Mouse (Mus musculus): ENCODE results near the gene Prr7.
A peak's percentile ranks its signal among the peaks of the same experiment; 100 is the strongest.

The Prr7 gene

DNA sequence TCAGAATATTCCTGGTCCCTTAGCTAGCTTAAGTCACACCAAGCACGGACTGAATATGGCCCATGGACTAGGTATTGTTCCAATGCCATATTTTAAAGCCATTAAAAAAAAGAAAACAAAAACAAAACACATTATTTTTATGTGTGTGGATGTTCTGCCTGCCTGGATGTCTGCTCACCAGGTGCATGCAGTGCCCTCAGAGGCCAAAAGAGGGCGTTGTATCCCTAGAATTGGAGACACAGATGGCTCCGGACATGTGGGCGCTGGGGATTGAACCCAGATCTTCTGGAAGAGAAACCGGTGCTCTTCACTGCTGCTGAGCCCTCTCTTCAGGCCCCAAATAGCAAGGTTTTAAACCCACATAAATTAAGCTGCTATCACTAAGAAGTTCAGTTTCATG lies 14.0 kb downstream of the Prr7 start:
- peak in 1 of 2 experiments; percentile 68 for DNase-seq

DNA sequence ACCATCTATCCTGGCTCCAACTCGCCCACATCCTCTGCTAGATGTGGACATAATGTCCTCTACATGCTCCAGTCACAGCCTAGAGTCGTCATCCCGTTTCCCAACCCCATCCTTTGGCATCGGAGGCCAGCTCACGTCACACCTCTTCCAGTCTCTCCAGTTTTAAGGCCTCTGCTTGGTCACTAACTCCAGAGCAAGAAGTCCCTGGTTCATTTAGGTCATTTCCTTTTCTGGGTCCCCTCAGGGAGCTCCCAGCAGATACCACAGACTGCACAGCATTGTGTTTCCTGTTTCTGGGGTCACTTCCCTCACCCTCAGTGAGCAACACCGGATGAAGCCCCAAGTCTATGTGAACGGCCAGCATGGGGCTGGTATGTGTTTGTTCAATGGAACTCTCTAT lies 14.9 kb downstream of the Prr7 start:
- peak; percentile 34 to 46 for DNase-seq

DNA sequence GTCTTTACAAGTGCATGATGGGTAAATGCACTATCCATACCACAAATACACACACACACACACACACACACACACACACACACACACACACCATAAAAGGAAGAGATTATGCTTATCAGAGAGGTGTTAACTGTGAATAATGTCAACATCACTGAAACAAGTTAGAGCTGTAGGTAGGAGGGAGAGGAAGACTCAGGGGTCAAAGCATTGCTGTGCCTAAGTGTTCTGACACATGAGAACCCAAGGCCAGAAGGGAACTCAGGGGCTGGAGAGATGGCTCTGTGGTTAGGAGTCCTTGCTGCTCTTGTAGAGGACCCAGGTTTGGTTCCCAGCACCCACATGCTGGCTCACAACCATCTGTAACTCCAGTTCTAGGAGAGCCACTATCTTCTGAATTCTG lies 15.9 kb downstream of the Prr7 start:
- no peak for DNase-seq

DNA sequence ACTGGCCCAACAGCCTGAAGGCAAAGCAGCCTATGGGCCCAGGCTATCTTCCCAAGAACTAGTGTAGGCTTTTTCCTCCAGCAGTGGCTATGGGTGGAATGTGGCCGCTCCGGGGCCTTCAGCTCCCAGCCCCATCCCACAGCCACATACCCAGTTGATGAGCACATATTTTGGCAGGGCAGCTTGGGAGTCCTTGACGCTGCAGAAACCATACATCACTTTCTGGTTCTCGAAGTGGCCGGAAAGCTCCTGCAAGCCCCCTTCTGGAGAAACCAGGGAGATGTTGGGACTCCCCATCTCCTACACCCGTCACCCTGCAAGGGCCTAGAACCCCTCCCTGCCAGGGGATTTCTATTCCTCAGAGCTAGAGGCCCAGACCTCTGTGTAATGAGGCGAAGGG lies 18.5 kb downstream of the Prr7 start:
- DNase-seq, result no peak

DNA sequence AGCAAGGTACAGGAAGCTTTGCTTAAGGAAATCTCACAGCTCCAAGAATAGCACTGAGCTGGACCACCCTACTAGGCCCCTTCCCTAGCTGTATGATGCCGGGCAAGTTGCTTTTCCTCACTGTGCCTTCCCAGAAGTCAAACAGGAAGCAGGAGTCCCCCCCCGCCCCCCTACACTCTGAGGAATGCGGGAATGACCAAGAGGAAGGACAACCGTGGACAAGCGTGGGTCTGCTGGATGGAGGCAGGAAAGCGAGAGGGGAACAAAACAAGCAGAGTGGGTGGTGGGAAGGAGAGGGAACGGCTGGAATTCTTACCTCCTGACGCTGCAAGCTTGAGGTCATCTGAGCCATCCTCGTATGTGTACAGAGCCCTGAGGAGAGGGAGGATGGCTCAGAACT lies 19.0 kb downstream of the Prr7 start:
- no peak for DNase-seq

DNA sequence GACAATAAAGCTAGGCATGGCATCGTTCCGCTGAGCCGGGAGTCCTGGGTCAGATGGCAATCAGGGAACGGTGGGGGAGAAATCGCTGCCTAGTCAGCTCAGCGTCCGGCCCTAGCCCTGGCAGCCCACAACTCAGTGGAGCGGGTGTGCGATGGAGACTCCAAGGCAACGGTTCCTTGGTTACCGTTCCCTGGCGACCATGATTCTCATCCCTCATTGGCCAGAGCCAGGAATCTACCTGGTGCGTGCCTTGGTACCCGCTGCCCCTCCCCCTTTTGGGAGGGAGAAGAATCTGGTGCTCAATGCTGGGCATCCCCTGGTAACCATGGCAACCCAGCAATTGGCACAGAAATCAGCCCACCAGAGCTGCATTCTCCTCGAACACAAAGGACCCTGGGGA lies 19.5 kb downstream of the Prr7 start:
- no peak for DNase-seq

DNA sequence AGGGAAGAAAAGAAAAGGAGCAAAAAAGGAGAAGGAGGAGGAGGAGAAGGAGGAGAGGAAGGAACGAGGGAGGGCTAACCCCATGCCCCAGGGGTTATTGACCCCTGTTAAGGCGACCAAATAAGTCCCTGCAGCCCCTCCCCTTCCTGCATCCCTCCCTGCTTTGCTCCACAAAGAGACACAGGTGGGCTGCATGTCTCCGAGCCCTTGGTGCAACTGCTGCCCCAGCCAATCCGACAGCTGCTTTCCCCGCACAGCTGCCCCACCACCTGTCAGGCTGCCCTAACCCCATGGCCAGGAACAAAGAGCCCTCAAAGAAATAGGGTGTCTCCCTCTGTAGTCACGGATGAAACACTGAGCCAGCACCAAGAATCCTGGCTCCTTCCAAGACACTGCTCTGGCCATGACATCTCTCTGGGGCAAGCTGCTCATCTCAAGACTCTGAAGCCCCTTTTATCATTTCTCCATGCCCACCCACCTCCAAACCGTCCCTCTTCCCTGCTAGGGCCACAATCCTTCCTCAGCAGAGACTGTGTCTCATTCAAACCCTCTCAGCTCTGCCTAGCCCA lies 20.5 kb downstream of the Prr7 start:
- no peak for DNase-seq

DNA sequence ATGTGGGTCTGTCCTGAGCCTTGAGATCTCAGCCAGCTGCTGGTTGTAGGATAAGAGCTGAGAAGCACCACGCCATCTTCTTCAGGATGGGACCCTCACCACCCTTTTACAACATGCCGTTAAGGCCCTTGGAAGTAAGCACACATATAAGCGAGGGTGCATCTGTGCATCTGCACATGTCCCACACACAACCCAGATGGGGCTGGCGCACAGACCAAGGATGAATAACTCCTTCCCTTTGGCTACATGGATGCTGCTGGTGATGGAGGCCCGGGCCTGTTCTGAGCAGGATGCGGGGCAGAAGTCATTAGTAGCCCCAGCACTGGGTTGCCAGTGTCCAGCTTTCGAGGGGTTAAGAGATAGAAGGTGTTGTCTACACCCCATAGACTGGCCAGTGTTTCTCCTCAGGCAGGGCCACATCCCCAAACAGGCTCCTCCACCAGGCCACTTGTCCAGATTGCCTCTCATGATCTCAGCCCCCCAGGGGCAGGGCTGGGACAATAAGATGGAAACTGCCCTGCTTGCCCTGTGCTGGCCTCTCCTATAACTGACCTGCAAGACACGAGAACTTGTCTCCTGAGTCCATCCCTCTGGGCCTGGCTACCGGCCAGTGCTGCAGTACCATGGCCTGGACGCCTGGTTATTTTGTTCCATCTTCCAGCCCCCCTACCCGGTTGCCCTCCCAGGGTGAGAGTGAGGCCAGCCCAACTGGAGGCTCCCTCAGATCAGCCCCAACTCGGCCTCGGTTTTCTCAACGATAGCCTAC lies 22.1 kb downstream of the Prr7 start:
- peak in 1 of 2 experiments; percentile 51 for DNase-seq

DNA sequence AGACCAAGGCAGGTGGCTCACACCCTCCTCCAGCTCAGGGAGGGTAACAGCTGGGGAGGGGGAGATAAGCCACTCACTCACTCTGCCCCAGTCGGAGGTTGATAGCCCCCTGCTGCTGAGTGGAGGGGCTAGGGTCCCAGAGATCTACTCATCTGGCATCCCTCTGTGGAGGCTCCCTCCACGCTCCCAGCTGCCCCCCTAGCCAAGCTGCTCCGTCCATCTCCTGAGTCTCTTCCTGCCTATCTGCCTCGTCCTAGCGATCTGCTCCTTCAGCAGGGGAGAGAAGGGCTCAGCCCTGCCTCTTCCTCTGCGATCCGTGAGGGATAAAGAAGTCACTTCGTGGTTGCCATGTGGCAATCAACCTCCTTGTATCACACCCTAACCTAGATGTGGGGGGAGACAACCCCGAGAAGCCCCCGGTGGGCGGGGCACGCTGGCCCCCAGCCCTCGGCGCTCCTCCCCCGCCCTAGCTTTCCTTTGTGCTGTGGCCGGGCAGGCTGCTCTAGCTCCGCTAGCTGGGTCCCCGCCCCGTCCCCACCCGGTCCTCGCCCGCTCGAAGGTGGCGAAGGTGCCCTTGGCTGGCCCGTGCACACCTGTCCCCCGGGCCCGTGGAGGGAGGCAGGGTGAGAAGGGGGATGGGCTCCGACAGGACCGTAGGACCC lies 23.0 kb downstream of the Prr7 start:
- DNase-seq, result peak in 1 of 2 experiments; percentile 50

DNA sequence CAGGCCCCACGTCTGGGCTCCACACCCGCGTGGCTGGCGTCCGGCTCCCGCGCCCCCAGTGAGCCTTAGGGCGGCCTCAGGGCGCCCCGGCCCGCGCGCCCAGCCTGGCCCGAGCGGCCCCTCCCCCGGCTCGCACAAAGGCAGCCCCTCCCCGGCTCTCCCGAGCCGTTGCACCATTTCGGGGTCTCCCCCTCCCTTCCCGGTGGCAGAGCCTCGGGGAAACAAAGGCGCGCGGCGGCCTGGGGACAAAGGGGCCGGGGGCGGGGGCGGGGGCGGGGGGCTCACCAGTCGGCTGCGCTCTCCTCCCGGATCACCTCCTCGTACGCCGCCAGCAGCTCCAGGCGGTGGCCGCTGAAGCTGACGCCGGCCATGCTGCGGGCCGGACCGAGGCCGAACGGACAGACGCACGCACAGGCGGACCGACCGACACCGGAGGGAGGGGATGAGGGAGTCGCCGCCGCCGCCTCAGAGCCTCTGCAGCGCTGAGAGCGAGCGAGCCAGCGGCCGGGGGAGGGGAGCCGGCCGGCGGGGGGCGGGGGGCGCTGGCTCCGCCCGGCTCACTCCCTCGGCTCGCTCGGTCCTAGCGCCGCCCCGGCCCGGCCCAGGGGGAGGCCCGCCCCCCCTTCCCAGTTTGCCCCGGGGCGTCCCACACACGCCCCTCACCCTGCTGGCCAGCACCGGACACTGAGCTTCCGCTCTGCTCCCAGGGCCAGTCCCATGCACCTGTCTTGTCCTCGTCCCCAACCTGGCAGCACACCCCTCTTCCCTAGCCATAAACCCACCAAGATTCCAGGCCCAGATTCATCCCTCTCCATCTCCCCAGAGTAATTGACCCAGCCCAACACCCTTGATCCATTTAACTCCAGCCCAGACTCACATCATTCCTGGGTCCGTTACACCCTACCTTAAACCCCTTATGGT lies 23.8 kb downstream of the Prr7 start, which contains the start of gene Dbn1:
TSS of gene Dbn1 (minus strand) at position 534 of the 921 bp plus-strand sequence.
- peak; percentile 29 to 68 for DNase-seq

DNA sequence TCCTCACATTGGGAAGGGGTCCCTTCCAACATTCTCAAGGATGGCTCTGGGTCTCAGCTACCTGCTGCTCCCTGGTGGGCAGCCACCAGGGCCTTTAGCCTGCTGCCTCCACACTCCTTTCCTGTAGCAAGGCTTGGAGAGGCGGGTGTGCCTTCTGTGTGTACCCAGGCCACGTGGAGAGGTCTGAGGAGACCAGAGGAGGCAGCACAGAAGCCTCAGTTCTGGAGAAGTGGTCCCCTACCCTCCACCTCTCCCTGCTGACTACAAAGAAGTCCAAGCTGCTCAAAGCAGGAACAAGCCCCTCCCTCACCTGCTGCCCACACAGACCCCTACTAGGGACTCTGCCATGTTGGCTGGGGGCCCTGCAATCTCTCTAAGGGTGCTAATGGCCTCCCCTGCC lies 30.2 kb downstream of the Prr7 start:
- DNase-seq, result no peak

DNA sequence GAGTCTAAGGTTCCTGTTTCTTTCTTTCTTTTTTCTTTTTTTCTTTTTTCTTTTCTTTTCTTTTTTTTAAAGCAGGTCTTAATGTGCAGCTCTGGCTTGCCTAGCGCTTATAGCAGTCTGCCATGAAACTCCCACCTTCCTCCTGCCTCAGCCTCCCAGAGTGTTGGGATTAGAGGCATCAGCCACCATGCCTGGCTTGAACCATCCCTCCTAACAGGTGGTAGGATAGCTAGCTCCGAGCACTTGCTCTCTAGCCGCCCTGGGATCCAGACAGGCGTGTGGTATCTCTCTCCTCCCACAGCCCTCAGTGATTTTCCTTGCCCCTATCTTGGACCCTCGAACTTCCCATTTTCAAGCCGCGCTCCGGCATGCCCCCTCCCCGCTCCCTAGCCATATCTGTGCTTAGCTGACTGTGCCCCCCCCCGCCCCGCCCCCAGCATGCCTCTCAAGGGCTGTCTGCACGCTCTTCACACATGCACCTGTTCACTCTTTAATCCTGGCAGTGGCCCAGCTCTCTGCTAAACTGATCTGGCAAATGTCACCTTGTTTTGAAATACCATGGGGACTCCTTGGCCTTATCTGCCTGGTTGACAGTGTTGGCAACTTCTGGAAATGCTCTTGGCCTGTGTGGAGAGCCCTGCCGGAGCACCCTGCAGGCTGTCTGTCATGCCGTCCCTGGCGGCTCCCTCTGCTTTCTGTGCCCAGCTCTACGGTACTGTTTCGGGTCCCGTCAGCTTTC lies 31.0 kb downstream of the Prr7 start:
- peak; percentile 49 for DNase-seq

DNA sequence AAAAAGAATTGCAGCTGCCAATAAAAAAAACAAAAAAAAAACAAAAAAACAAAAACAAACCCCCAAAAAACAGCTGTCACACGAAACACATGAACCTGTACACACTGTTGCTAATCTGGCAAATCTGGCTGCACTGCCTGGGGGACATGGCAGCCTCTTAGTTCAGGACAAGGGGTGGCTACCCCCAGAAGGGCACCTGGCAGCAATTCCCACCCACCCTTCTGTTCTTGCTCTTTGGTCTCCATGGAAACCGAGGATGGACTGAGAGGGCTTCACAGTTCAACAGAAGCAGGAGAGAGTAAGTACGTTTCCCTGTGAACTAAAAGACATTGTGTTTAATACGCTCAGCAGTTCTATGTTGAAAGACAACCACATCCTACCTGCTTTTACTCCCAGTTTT lies 31.6 kb downstream of the Prr7 start:
- DNase-seq, result no peak

DNA sequence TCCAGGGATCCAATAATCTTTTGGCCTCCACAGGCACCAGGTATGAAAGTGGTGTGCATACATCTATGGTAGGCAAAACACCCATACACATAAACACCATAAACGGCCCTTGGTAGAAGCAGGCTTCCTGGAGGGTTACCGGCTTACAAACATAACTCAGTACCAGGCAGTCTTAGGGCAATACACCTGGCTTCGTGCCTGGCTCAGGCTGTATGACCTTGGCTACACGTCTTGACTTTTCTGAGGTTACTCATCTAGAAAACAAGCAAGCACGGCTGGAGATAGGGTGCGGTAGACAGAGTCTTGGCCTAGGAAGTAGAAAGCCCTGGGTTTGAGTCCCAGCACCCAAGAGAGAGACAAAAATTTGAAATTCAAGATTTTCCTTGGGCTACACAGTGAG lies 32.6 kb downstream of the Prr7 start:
- peak; percentile 51 to 69 for DNase-seq

DNA sequence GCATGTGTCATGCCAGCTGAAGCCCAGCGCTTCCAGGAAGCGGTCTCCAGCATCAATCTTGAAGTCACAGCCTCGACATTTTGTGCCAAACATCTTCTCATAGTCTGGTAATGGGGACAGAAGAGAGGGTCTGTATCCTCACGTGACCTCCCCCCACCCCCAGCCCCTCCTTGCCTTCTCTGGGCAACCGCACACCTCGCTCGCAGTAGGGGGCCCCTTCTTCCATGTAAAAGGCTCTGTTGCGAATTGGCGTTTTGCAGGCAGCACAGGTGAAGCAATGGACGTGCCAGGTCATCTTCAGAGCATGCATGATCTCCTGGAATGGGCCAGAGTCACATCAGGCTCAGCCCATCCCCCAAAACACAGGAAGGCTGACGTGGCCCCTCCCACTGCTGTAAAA lies 34.8 kb downstream of the Prr7 start:
- DNase-seq, result no peak

DNA sequence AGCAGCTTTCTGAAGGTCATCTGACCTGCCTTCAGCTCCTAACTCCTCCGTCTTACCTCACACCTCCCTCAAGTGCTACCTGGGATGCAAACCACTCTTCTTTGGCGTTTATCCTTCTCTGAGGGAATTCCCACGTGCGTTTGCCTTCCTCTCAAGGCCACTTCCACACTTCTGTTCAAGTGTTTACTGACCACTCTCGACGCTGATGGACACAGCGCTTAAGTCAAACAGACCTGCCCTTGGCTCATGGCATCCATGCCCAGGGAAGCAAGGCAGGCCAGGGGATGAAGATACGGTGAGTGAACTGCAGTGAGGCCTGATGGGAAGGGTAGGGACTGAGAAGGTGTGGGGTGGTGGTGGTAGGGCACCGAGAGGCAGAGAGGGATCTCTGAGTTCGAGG lies 36.5 kb downstream of the Prr7 start:
- DNase-seq, result no peak

DNA sequence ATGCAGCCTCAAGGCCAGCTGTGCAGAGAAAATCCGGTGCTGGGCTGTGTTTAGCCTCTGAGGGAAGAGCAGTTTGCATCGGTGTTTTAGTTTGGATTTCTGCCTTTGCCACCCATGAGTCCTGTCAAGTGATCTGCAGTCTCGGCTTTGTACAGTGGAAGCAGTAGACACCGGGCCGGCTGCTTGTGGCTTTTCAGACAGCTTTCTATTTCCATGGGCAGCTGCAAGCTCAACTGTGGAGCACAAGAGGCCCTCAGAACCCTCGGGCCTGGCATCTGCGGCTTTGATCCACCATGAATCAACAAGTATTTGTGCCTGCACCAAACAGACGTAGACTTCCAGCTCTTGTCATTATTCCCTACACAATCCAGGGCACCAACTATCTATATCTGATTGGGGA lies 38.3 kb downstream of the Prr7 start:
- no peak for DNase-seq

DNA sequence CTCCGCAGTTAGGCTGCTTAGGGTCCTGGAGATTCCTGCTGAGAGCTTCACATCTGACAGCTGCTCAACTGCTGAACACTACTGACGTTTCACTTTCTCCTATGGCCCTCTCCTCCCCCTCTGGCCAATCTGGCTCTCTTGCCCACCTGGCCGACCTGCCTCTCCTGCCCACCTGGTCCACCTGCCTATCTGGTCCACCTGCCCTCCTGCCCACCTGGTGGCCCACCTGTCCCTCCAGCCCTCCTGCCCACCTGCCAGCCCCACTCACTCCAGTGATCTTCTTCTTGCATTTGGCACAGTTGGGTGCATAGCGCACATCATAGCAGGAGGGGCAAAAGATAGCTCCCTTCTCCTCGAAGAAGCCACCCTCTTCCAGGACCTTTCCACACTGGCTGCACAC lies 40.3 kb downstream of the Prr7 start:
- DNase-seq, result no peak

DNA sequence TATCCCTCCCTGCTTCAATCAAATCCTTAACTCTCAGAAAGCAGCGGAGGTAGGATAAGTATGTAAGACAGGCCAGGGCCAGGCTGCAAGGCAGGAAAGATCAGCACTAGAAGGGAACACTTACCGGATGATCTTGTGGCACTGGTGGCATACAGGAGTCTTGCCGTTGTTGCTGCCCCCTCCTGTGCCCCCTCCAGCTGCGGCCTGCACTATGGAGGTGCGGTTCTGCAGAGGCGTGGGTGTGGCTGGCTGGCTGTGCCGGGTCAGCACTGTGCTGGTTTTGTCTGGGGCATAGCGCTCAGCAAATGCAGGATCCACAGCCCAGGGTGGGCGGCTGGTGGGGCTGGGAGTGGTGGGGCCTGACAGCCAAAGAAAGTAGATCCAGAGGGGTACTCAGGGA lies 41.7 kb downstream of the Prr7 start:
- DNase-seq, result no peak

DNA sequence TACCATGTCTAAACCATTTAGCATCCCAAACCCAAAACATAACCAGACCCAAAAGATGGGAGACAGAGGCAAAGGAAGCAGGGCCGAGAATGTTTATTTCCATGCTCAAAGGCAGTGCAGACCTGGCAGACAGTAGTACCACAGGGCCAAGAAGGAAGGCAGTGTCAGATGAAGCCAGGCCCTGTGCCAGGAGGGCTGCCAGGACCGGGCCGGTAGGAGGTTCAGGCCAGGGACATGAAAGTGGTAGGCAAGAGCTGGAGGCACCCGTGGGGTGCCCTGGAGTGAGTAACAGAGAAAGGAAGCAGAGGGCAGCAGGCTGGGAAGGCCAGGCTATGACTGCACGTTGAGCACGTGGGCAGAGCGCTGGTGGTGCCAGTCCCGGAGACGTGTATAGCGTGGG lies 42.6 kb downstream of the Prr7 start:
- no peak for DNase-seq

DNA sequence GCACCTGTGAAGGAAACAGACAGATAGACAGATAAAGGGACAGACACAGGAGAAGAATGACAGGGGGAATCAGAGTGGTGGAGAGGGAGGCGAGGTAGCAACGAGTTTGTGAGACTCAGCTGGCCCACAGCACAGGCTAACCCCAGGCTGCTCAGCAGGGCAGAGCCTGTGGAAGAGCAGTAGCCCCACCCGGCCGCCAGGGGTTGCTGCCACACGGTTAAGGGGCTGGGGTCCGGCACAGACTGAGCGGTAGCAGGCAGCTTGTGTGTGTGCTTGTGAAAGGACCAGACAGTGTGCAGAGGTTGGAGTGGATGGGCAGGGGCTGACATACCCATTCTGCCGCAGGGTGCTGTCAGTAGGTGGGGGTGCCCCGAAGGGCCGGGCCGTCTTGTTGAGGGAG lies 43.8 kb downstream of the Prr7 start:
- DNase-seq, result no peak

DNA sequence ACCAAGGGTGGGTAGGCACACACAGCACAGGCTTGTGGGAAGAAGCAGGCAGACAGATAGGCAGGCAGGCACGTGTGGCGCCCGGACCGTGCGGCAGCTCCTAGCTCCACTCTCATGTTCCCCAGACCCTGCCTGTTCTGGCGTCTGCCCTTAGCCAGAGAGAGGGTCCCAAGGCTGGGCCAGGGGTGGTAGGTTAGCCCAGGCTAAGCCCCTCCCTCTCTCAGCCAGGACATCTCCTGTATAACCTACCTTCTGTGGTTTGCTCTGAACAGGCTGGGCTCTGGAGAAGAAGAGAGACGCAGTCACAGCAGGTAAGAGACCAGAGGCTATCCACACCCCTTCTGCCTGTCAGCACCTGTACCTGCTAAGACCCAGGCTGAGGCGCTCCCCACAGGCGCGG lies 44.5 kb downstream of the Prr7 start:
- no peak for DNase-seq

DNA sequence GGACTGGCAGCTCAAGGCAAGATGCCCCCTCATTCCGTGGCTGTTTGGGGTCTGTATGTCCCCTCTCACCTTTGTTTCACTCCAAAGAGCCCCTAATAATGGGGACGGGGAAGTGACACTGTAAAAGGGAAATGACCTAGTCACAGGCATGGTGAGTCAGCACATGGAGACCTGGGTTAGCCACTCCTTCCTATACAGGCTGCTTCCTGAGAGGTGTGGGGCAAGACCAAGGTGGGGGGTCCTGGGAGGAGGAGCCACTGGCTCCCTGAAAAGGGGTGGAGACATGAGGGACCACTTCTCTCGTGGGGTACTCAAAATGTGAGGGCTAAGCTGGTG lies 46.2 kb downstream of the Prr7 start:
- DNase-seq, result no peak
